Comparison of ENCODE assay signal across 8 mouse cellular contexts in genomic region chr5:35758081-35759053, GRCm38 (mm10). TPM values are rescaled to one million over a fixed set of nuclear protein-coding genes. Genes with fewer than 3 reads are reported as not detected.
A peak's percentile ranks its signal among the peaks of the same experiment; 100 is the strongest.
DNase-seq lines count a peak whose midpoint lies in the region; ATAC-seq lines count a peak whose summit lies in the region.

No protein-coding gene starts in this region.

- H3K4me3 ChIP-seq in megakaryocyte, embryonic 14.5 days (replicated peaks) = peak overlapping the region; percentile 91
- peak overlapping the region; percentile 60 for H3K4me3 ChIP-seq in heart, embryonic 12.5 days

- DNase-seq in cerebellum, adult 9-10 months = peak; percentile 69
- DNase-seq in layer of hippocampus, postnatal 10 days (ENCODE audit: low spot score in 2 of 2) = peak; percentile 54 to 69
- DNase-seq in lung, postnatal 14 days = peak; percentile 28
- DNase-seq in splenic B cell, adult 2 months (ENCODE audit: low read depth, low spot score) = peak; percentile 35
- DNase-seq in c-Kit-positive CD71-positive TER-119-positive erythroid progenitor cells, embryonic 14.5 days (ENCODE audit: low spot score) = no peak

- no peaks in the 10 kb centered on the region for H3K36me3 ChIP-seq in megakaryocyte, embryonic 14.5 days (replicated peaks; ENCODE audit: low read length)
- no peaks in the 10 kb centered on the region for H3K36me3 ChIP-seq in heart, embryonic 12.5 days
- no peaks in the 10 kb centered on the region for H3K36me3 ChIP-seq in splenic B cell, adult 2 months (ENCODE audit: control insufficient read depth, insufficient read depth, low read length, poor library complexity, severe bottlenecking)

- H3K4me1 ChIP-seq in megakaryocyte, embryonic 14.5 days = peaks cover 35% of the 10 kb centered on the region
- H3K4me1 ChIP-seq in heart, embryonic 12.5 days (replicated peaks) = peaks cover 18% of the 10 kb centered on the region

- WGBS in heart, embryonic 12.5 days = 3% methylated on average over 40 of the region's 40 CpGs

- H3K9ac ChIP-seq in heart, embryonic 12.5 days = peak overlapping the region; percentile 70

- H3K9me3 ChIP-seq in megakaryocyte, embryonic 14.5 days = peaks cover 7% of the 10 kb centered on the region; the same call in 1 of the 2 replicates
- H3K9me3 ChIP-seq in heart, embryonic 12.5 days (replicated peaks) = no peaks in the 10 kb centered on the region

- no peak overlapping the region for H3K27ac ChIP-seq in heart, embryonic 12.5 days (ENCODE audit: poor library complexity, severe bottlenecking)

- peaks cover 93% of the 10 kb centered on the region for H3K27me3 ChIP-seq in megakaryocyte, embryonic 14.5 days (replicated peaks)
- H3K27me3 ChIP-seq in heart, embryonic 12.5 days (replicated peaks) = peaks cover 64% of the 10 kb centered on the region
- no peaks in the 10 kb centered on the region for H3K27me3 ChIP-seq in splenic B cell, adult 2 months (ENCODE audit: control insufficient read depth, insufficient read depth, low read length, poor library complexity, severe bottlenecking)

- ATAC-seq in megakaryocyte, adult 5-6 weeks (ENCODE audit: poor library complexity, severe bottlenecking) = no peak
- peak; percentile 41 for ATAC-seq in heart, embryonic 12.5 days (ENCODE audit: insufficient number of reproducible peaks, low FRiP score)

- peak overlapping the region; percentile 99 for H3K4me2 ChIP-seq in heart, embryonic 12.5 days

RNA-seq across cellular contexts. Expression of gene Ablim2, which starts 0.7 kb away (rescaled TPM):
- polyA plus RNA-seq in megakaryocyte, embryonic 14.5 days (2012; ENCODE audit: insufficient read depth, low replicate concordance) = 0.28 TPM in 1 of 2 replicates, not detected in the other
- total RNA-seq in megakaryocyte, adult 5-6 weeks (2015) = 0.04 TPM in 1 of 2 replicates, not detected in the other
- not detected in 2 replicates for total RNA-seq in megakaryocyte, adult 5-6 weeks (2017)
- polyA plus RNA-seq in heart, embryonic 12.5 days (2016; fragmentation: Nextera tagmentation; extraction: Ambion mirVana) = 3.8 and 3.9 TPM in 2 replicates
- total RNA-seq in layer of hippocampus, postnatal 10 days (2021) = 10 to 100 TPM; 66.2 to 73.0 TPM

RNA-seq across cellular contexts. Expression of gene Sh3tc1, which starts 18.6 kb away (rescaled TPM):
- 1.7 and 2.6 TPM in 2 replicates for polyA plus RNA-seq in megakaryocyte, embryonic 14.5 days (2012; ENCODE audit: insufficient read depth, low replicate concordance)
- total RNA-seq in megakaryocyte, adult 5-6 weeks (2015) = 6.6 and 6.8 TPM in 2 replicates
- 13.1 and 14.4 TPM in 2 replicates for total RNA-seq in megakaryocyte, adult 5-6 weeks (2017)
- polyA plus RNA-seq in heart, embryonic 12.5 days (2016; fragmentation: Nextera tagmentation; extraction: Ambion mirVana) = 10.0 and 10.4 TPM in 2 replicates
- 1 to 10 TPM; 2.5 TPM for total RNA-seq in layer of hippocampus, postnatal 10 days (2021)

Comparison
In these comparisons a context has a peak if more than half of its experiments do, and no peak if none do; other contexts are left out.
1. RNA of gene Ablim2, which starts 0.7 kb away (total RNA-seq): 66.2 to 73.0 TPM in layer of hippocampus, postnatal 10 days; 0.04 TPM in megakaryocyte, adult 5-6 weeks; every median in the first group is over 10 times any median in the second.